Mouse (Mus musculus) liver, postnatal 0 days (tissue): ENCODE measurements at regions not wholly inside any gene's neighbourhood (a gene's known extent, or its start where the extent isn't known, plus 50 kb on each side); places are given as distances from the start of the nearest gene placed in this dataset. TPM values are rescaled to one million over a fixed set of nuclear protein-coding genes. Genes with fewer than 3 reads are reported as not detected.

Experiments
- ATAC-seq: fragments of 200-750 bp; cut with Nextera tagmentation; 2 replicates; pipeline ENCODE4 v1.8.0; 2017; ENCODE audit warnings: mild to moderate bottlenecking, moderate library complexity
- DNase-seq: peaks from one replicate; pipeline ENCODE4 v3.0.0-alpha.2; 2016
- H3K27ac ChIP-seq: fragments of 300-500 bp; sonication (generic); 2 replicates; pipeline ENCODE4 v1.5.1; 2014; ENCODE audit warnings: antibody characterized with exemption, moderate library complexity, mild to moderate bottlenecking, low read depth
- H3K27me3 ChIP-seq: fragments of 300-500 bp; sonication (generic); 2 replicates; pipeline ENCODE4 v1.6.1; 2014; ENCODE audit warnings: low read length, control low read depth, mixed read lengths; ENCODE audit not compliant: insufficient read depth
- H3K36me3 ChIP-seq: fragments of 300-500 bp; sonication (generic); replicated peaks from 2 replicates; pipeline ENCODE4 v1.6.1; 2014; ENCODE audit warnings: mild to moderate bottlenecking, control low read depth, low read length, moderate library complexity, mixed read lengths; ENCODE audit not compliant: insufficient read depth
- H3K4me1 ChIP-seq: fragments of 300-500 bp; sonication (generic); 2 replicates; pipeline ENCODE4 v1.6.1; 2014; ENCODE audit warnings: antibody characterized with exemption, mild to moderate bottlenecking, control low read depth; ENCODE audit not compliant: insufficient read depth
- H3K4me2 ChIP-seq: fragments of 300-500 bp; sonication (generic); 2 replicates; pipeline ENCODE4 v1.6.1; 2014; ENCODE audit warnings: low read depth, mild to moderate bottlenecking, low read length, moderate library complexity, mixed read lengths
- H3K4me3 ChIP-seq: fragments of 300-500 bp; sonication (generic); 2 replicates; pipeline ENCODE4 v1.5.1; 2014; ENCODE audit warnings: low read depth, low read length
- H3K9ac ChIP-seq: fragments of 300-500 bp; sonication (generic); replicated peaks from 2 replicates; pipeline ENCODE4 v1.6.1; 2014; ENCODE audit warnings: mild to moderate bottlenecking, moderate library complexity
- H3K9me3 ChIP-seq: fragments of 300-500 bp; sonication (generic); 2 replicates; pipeline ENCODE4 v1.6.1; 2016; ENCODE audit warnings: mild to moderate bottlenecking, control low read depth, low read length, mixed read lengths
- CTCF ChIP-seq: sonication (generic); IDR thresholded peaks from 2 replicates; pipeline ENCODE4 v1.5.1; 2016; ENCODE audit warnings: antibody characterized with exemption, low read depth
- EP300 ChIP-seq: IDR thresholded peaks from 2 replicates; pipeline ENCODE4 v1.6.1; 2016; ENCODE audit warnings: antibody characterized with exemption, low read depth, mild to moderate bottlenecking
- WGBS: fragments of 180-500 bp; shearing (Covaris S2); extraction: QIAGEN DNeasy Blood & Tissue Kit; methylation state at CpG from one replicate; pipeline ENCODE4 v1.1.7; 2014; ENCODE audit not compliant: insufficient replicate concordance; 5-methylcytosine and 5-hydroxymethylcytosine counted together
- microRNA-seq: library from miRNA; unstranded; fragments of <30 nt; microRNA quantifications from one replicate; pipeline ENCODE4, GENCODE M21; 2016

GRCm38 (mm10) chr3:151366707-151367306 is 70.9 kb upstream of the Adgrl4 start:
- no peak overlapping the region for H3K4me2 ChIP-seq
- H3K36me3 ChIP-seq, result no peaks in the 10 kb centered on the region
- DNase-seq (no peak), ATAC-seq (no peak)
- H3K27ac ChIP-seq, result no peak overlapping the region
- H3K27me3 ChIP-seq, result no peaks in the 10 kb centered on the region
- WGBS, result 78% methylated on average over 4 of the region's 4 CpGs
- no peak overlapping the region for H3K9ac ChIP-seq
- no peaks in the 10 kb centered on the region for H3K4me1 ChIP-seq
- H3K4me3 ChIP-seq, result no peak overlapping the region
- H3K9me3 ChIP-seq, result no peaks in the 10 kb centered on the region
- no peak for TF ChIP-seq CTCF
- TF ChIP-seq EP300, result no peak

GRCm38 (mm10) chr3:151383326-151384019 is 54.2 kb upstream of the Adgrl4 start:
- no peak overlapping the region for H3K9ac ChIP-seq
- no peaks in the 10 kb centered on the region for H3K9me3 ChIP-seq
- 39% methylated on average over 5 of the region's 5 CpGs for WGBS
- DNase-seq, result no peak
- no peaks in the 10 kb centered on the region for H3K36me3 ChIP-seq
- no peaks in the 10 kb centered on the region for H3K27me3 ChIP-seq
- H3K4me1 ChIP-seq, result no peaks in the 10 kb centered on the region
- no peak for TF ChIP-seq CTCF
- no peak for TF ChIP-seq EP300
- no peak overlapping the region for H3K4me2 ChIP-seq
- no peak overlapping the region for H3K27ac ChIP-seq
- no peak overlapping the region for H3K4me3 ChIP-seq
- ATAC-seq, result no peak

- Histone ChIP-seq H3K27ac (no peak overlapping the region), H3K4me3 (no peak overlapping the region), H3K27me3 (no peaks in the 10 kb centered on the region), H3K9me3 (no peaks in the 10 kb centered on the region), H3K9ac (no peak overlapping the region), H3K4me1 (no peaks in the 10 kb centered on the region), H3K36me3 (no peaks in the 10 kb centered on the region), H3K4me2 (no peak overlapping the region)
- DNase-seq, result no peak
- no peak for ATAC-seq
- TF ChIP-seq CTCF, result no peak
- no peak for TF ChIP-seq EP300
- WGBS, result 53% methylated on average over 5 of the region's 5 CpGs
These were observed 52.8 kb upstream of the Adgrl4 start for GRCm38 (mm10) chr3:151384850-151385249.

- 31% methylated on average over 5 of the region's 5 CpGs for WGBS
- Histone ChIP-seq H3K36me3 (no peaks in the 10 kb centered on the region), H3K4me1 (no peaks in the 10 kb centered on the region), H3K27me3 (no peaks in the 10 kb centered on the region), H3K9ac (no peak overlapping the region), H3K27ac (no peak overlapping the region), H3K4me3 (no peak overlapping the region), H3K4me2 (no peak overlapping the region), H3K9me3 (no peaks in the 10 kb centered on the region)
- DNase-seq, result no peak
- TF ChIP-seq CTCF (no peak), EP300 (no peak)
- ATAC-seq, result no peak
These were observed 51.6 kb upstream of the Adgrl4 start for GRCm38 (mm10) chr3:151386103-151386502.

Small RNA genes lying in the stretch of these regions (microRNA-seq; reads per million reads assigned to microRNA genes)
- not detected for gene Mir3963
